Mouse (Mus musculus) gastrocnemius, adult 8-10 months (tissue): ENCODE results near the gene Grik1. TPM values are rescaled to one million over a fixed set of nuclear protein-coding genes. Genes with fewer than 3 reads are reported as not detected.

Experiments used
- DNase-seq, 2 experiments: peaks; one replicate each; pipeline ENCODE4 v3.0.0; 2022; ENCODE audit warnings: low spot score in 2 of 2
- total RNA-seq, 4 experiments: library from RNA; stranded (reverse); gene quantifications; 2 replicates each; pipeline ENCODE4 v1.2.4; 2022

Grik1 gene
- total RNA-seq, 4 experiments from 2014 or later: not detected

DNA sequence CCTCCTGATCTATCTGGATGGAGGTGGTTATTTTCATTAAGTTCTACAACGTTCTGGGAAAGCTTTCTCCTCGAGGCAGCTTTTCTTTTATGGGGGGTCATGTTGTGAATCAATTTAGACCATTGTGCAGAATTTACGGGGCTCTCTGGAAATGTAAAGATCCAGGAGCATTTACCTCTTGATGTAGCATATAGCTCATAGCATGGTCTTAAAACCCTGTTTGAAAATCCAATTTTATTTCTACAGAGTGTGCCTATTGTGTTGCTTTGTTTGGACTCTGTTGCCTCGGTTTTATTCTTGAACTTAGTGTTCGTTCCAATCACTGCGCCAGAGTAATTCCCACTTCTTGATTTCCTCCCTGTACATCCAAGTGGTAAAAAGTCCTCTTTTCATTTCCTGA, 328.6 kb downstream of the Grik1 start:
- DNase-seq: no peak

DNA sequence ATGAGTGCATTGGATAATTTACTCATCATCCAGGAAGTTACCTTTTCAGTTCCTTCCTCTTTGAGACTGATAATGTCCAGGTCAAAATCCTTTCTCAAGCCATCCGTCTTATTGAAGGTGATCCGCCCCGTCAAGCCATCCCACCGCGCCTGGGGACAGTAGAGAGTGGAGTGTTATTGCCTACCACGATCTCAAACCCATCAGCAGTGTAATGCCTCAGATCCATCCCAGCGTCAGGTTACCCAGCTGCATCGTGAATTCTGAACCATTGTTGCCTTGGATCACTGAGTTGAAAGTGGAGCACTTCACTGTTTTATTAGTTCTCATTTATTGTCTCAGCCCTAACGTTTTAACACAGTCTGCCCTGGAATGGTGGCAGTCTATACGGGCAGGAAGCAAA, 332.6 kb downstream of the Grik1 start:
- no peak for DNase-seq

- no peak for DNase-seq
Measured at GRCm38 (mm10) chr16:87956178-87956577, 333.9 kb downstream of the Grik1 start.

DNA sequence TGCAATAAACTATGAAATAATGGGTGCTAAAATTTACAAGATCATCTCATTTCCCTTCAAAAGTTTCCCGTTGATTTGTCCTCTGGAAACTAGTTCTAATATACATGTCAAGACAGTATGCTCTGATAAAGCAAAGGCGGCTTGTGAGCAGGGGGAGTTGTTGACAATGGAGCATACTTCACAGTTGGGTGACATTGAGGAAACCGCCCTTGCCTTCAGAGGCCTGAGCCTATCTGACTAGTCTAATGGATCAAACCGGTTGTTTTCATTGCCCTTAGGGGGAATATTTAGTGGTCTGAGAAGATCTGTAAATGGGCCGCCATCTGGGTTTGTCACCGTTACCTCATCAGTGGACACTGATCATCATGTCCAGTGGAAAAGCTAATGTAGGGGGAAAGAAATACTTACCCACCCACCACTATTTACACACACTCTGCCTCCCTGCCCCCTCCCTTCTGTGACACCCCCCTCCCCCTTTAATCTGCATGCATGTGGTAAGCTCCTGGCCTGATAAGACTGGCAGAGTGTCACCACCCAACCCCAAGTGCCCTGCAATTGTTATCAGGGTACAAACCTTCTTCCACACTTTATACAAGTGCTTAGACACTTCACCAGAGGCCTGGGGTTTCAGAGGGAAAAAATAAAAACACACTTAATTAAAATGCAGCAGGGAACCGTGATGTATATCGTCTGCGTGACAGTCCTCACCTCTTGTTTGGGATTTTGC, 335.2 kb downstream of the Grik1 start:
- DNase-seq: no peak

GRCm38 (mm10) chr16:87953176-87953575, 336.9 kb downstream of the Grik1 start:
- no peak for DNase-seq

DNA sequence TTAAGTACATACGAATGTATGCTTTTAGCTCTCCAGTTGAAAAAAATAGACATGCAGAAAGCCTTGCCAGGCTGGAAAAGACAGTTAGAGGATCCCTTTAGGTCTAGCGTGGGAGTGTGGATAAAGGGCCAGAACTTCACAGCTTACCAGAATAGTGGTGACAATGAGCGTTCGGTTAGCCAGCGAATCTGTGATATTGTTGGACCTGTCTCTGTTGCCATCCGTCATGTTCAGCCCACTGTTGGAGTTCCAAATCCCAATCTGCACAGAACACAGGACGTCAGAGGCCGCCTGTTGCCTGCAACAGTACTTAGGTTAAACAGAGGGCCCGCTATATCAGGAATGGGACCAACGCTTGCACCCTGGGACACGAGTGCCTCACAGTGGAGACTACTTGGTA, 340.2 kb downstream of the Grik1 start:
- DNase-seq: no peak

GRCm38 (mm10) chr16:87948122-87948521, 341.9 kb downstream of the Grik1 start:
- no peak for DNase-seq

DNA sequence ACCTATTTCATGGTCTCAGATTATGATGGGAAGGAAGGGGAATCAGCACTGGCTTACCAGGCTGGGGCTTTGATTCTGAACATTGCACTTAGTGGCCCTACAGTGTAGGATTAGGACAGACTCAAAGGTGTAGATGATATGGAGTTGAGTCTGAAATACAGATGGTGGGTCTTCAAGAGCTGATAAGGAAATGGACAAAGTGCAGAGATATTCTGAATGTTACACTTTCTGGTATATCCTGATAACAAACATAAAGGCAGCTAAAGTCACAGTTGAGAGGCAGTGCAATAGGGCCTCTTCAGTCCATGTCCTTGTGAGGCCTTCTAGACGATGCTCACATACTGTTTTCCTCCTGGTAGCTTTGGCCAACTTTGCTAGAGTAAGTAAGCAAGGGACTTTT, 345.7 kb downstream of the Grik1 start:
- DNase-seq: no peak

GRCm38 (mm10) chr16:87942103-87942865, 347.8 kb downstream of the Grik1 start:
- DNase-seq: no peak

DNA sequence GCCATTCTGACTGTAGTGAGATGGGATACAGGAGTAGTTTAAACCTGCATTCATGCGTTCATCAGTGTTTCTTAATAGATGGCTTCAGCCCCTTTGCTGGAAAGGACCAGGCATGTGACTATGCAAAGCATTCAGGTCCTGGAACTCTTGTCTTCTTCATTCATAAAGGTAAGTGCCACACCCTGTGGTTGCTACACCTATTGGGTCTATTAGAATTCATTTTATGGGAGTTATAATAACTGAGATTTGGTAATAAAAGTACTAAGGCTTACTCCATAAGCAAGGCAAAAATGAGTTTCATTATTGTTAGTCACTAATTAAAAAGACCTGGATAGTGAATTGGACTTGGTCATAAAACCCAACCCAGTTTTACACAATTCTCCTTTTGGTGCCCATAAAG, 355.4 kb downstream of the Grik1 start:
- no peak for DNase-seq

DNA sequence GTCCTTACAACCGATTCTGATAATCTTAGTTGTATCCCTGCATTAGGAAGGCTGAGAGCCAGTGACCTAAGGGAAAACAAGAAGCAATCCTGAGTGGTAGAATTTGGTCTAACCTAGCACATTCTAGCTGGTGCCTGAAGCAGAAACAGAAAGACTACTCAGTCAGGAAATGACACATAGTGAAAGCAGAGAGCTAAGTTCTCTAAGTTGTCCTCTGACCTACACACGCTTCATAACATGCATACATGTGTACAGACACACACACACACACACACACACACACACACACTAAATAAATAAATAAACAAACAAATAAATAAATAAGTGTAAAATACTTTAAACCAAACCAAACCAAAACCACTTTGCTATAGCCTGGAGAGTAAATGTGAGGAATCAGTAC, 358.7 kb downstream of the Grik1 start:
- no peak for DNase-seq

DNA sequence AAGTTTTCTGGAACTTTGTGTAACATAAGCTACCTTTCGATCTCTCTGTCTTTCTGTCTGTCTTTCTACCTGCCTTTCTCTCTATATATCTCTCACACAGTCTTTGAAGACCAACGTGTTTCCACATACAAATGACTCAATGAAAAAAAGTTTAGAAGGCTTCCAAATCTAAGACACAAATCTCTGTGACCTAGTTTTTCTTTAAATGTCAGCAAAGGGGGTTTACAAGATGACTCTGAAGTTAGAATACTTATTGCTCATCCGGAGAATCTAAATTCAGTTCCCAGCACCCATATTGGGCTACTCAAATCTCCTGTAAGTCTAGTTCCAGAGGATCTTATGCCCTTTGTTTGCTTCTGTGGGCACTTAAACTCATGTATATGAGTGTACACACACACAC, 359.5 kb downstream of the Grik1 start:
- no peak for DNase-seq

DNA sequence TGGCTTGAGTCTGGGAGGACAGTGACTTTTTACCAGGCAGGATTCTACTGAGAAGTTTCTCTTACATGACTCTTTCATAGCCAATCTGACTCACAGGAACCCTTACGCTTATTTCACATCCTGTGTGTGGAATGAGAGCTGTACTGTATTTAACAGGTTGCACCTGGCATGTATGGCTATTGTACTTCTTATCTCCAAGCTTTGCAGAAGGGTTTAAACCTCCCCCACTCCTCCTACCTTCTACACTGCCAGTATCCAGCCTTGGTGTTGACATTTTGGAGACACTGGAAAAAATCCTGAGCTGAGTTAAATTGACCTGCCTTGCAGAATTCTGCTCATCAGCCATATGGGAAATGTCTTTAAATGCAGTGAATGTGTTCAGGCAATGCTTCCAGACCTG, 361.4 kb downstream of the Grik1 start:
- DNase-seq: no peak

- no peak for DNase-seq
Measured at GRCm38 (mm10) chr16:87917897-87918296, 372.2 kb downstream of the Grik1 start.

GRCm38 (mm10) chr16:87917157-87917546, 372.9 kb downstream of the Grik1 start:
- no peak for DNase-seq

DNA sequence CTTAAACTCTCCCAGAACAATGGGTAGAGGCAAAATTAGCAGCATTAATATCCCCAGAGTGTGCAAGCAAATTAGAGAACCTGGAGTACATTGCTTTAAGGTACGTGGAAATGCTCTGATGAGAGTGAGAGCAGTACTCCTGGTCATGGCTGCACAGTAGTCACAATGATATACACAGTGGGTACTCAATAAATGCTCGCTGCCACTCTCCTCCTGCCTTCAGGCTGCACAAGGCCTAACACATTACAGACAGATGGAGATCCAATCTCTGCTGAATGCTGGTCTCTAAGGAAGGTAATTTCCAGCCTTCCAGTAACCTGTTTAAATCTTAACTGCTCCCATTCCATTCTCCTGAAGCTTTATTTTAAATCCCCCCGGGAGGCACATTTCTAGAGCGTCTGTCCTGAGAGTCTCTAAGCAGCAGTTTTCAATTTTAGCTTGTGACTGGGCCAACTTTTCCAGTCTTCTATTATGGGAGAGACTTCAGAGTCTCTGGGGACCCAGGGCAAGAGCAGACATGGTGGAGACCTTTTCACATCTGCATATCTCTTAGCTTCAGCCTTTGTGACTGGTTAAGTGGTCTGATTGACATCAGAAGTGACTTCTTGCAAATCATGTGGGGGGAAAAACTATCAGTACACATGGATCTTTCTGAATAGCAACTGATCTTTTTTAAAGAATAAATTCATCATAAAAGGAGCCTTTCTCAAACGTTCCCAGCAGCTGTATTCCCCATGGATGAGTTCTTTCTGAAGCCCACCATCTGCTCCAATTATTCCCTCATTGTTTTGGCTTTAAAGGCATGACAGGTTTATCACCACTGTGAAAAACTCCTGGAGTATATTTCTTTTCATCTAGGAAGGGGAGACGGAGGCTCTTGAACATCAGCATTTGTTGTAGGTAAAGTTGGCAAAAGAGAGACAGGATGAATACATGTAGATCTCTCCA, 373.6 kb downstream of the Grik1 start:
- no peak for DNase-seq

DNA sequence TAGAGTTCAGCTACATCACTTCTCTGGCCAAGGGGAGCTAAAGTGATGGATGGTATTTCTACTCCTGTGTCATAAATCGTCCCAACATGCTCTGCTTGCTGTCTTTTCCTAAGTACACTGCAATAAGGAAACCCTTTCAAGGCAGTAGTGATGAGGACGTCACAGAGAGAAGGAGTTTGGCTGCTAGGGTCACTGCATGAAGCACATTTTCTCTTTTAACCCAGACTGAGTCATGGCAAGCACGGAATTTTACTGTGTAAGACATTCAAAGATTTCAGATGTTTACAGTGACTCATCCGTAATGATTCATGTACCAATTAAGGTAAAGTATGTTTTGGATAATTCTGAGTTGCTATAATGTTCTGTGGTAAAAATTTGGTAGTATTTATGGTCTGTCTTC, 374.9 kb downstream of the Grik1 start:
- no peak for DNase-seq

GRCm38 (mm10) chr16:87913781-87914180, 376.3 kb downstream of the Grik1 start:
- no peak for DNase-seq

DNA sequence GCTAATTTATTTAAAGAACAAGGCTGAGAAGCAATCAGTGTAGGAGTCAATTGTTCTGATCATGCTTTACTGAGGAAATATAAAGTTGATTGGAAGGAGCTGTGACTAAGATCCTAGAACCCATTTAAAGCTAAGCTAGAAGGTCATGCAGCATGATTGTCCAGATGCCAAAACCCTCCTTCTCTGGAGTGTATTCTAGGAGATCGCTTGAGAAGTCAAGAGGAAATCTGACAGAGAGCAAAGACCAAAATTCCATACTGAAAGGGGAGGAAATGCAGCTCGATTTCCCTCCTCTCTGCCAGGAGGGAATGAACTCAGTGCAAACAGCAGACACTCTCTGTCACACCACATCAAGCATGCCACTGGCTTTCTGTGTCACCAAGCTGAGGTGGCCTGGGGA, 378.9 kb downstream of the Grik1 start:
- no peak for DNase-seq

DNA sequence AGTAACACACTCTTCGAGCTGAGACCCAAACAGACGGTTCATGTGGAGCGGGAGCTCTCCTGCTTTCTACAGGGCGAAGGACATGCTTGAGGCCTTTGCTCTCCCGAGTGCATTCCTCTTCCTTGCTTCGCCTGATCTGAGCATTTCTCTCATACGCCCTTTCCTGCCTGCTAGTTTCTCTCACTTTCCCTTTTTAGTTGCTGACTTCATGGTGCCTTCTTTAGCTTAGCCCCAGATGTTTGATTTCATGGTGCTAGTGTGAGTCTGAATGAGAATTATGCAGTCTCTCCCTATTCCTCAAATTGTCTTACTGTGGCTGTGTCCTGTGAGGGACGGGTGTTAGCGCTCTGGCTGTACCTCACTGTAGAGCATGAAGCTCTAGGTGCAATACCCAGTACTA, 388.0 kb downstream of the Grik1 start:
- no peak for DNase-seq

DNA sequence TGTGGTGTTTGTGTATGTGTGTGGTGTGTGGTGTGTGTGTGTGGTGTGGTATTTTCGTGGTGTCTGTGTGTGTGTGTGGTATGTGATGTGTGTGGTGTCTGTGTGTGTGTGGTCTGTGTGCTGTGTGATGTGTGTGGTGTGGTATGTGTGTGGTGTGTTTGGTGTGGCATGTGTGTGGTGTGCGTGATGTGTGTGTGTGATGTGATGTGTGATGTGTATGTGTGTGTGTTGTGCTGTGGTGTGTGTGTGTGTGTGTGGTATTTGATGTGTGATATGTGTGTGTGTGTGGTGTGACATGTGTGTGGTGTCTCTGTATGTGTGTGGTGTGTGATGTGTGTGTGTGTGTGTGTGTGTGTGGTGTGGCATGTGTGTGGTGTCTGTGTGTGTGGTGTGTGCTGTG, 388.9 kb downstream of the Grik1 start:
- DNase-seq: no peak

GRCm38 (mm10) chr16:87875927-87876326, 414.1 kb downstream of the Grik1 start:
- DNase-seq: no peak
